Mouse (Mus musculus) neural tube, embryonic 13.5 days (tissue): Measurements from ENCODE around the gene Rb1. TPM values are rescaled to one million over a fixed set of nuclear protein-coding genes. Genes with fewer than 3 reads are reported as not detected.

Source experiments
- ATAC-seq: fragments of 200-750 bp; cut with Nextera tagmentation; 2 replicates; pipeline ENCODE4 v1.8.0; 2017; ENCODE audit warnings: low read depth, mild to moderate bottlenecking, moderate TSS enrichment, moderate library complexity
- H3K27ac ChIP-seq: fragments of 300-500 bp; sonication (generic); replicated peaks from 2 replicates; pipeline ENCODE4 v1.5.1; 2015; ENCODE audit warnings: moderate library complexity, mild to moderate bottlenecking, inconsistent platforms
- H3K27me3 ChIP-seq: fragments of 300-500 bp; sonication (generic); 2 replicates; pipeline ENCODE4 v1.6.1; 2015; ENCODE audit warnings: mild to moderate bottlenecking, inconsistent platforms
- H3K36me3 ChIP-seq: fragments of 300-500 bp; sonication (generic); 2 replicates; pipeline ENCODE4 v1.6.1; 2015; ENCODE audit warnings: mild to moderate bottlenecking, inconsistent platforms
- H3K4me1 ChIP-seq: fragments of 300-500 bp; sonication (generic); replicated peaks from 2 replicates; pipeline ENCODE4 v1.6.1; 2015; ENCODE audit warnings: inconsistent platforms
- H3K4me2 ChIP-seq: fragments of 300-500 bp; sonication (generic); 2 replicates; pipeline ENCODE4 v1.6.1; 2015; ENCODE audit warnings: inconsistent platforms, mild to moderate bottlenecking, moderate library complexity
- H3K4me3 ChIP-seq: fragments of 300-500 bp; sonication (generic); 2 replicates; pipeline ENCODE4 v1.5.1; 2015; ENCODE audit warnings: mild to moderate bottlenecking, inconsistent platforms
- H3K9ac ChIP-seq: fragments of 300-500 bp; sonication (generic); 2 replicates; pipeline ENCODE4 v1.6.1; 2015; ENCODE audit warnings: moderate library complexity, mild to moderate bottlenecking, inconsistent platforms
- H3K9me3 ChIP-seq: fragments of 300-500 bp; sonication (generic); 2 replicates; pipeline ENCODE4 v1.6.1; 2016; ENCODE audit warnings: inconsistent platforms
- WGBS: fragments of 180-500 bp; shearing (Covaris S2); methylation state at CpG from one replicate; pipeline ENCODE4 v1.1.7; 2015; 5-methylcytosine and 5-hydroxymethylcytosine counted together
- polyA plus RNA-seq: library from polyadenylated mRNA; unstranded; fragments of >200 nt; fragmentation: Nextera tagmentation; extraction: Ambion mirVana; gene quantifications from 2 replicates; pipeline ENCODE4 v1.2.1, GENCODE M21; 2015

Gene Rb1
- polyA plus RNA-seq, 1 experiment from 2014 or later: 25.4 TPM

GRCm38 (mm10) chr14:73301856-73302255 lies 23.8 kb downstream of the Rb1 start:
- Histone ChIP-seq H3K27ac (no peak overlapping the region), H3K4me2 (no peak overlapping the region), H3K36me3 (0 out of 2 replicates have a peak, but pooled peaks cover 3% of the 10 kb centered on the region), H3K4me1 (no peaks in the 10 kb centered on the region), H3K27me3 (no peaks in the 10 kb centered on the region), H3K9me3 (no peaks in the 10 kb centered on the region), H3K4me3 (no peak overlapping the region), H3K9ac (no peak overlapping the region)
- ATAC-seq: no peak
- 70% methylated on average over 4 of the region's 4 CpGs for WGBS

- H3K27ac ChIP-seq: no peak overlapping the region
- no peak for ATAC-seq
- no peaks in the 10 kb centered on the region for H3K27me3 ChIP-seq
- WGBS: 83% methylated on average over 2 of the region's 2 CpGs
- no peaks in the 10 kb centered on the region for H3K9me3 ChIP-seq
- H3K9ac ChIP-seq: no peak overlapping the region
- peaks cover 10% of the 10 kb centered on the region for H3K36me3 ChIP-seq
- H3K4me2 ChIP-seq: no peak overlapping the region
- no peaks in the 10 kb centered on the region; the same call in 1 of the 2 replicates for H3K4me1 ChIP-seq
- no peak overlapping the region for H3K4me3 ChIP-seq
Measured at GRCm38 (mm10) chr14:73295512-73295911, 30.1 kb downstream of the Rb1 start.

GRCm38 (mm10) chr14:73293616-73294015 lies 32.0 kb downstream of the Rb1 start:
- Histone ChIP-seq H3K27me3 (no peaks in the 10 kb centered on the region), H3K36me3 (peaks cover 13% of the 10 kb centered on the region), H3K27ac (no peak overlapping the region), H3K4me1 (no peaks in the 10 kb centered on the region; the same call in 1 of the 2 replicates), H3K4me3 (no peak overlapping the region), H3K9me3 (no peaks in the 10 kb centered on the region), H3K9ac (no peak overlapping the region), H3K4me2 (no peak overlapping the region)
- 90% methylated on average over 2 of the region's 2 CpGs for WGBS
- no peak for ATAC-seq

GRCm38 (mm10) chr14:73292434-73292833 lies 33.2 kb downstream of the Rb1 start:
- no peak overlapping the region for H3K9ac ChIP-seq
- no peak overlapping the region for H3K4me2 ChIP-seq
- H3K4me1 ChIP-seq: no peaks in the 10 kb centered on the region; the same call in 1 of the 2 replicates
- H3K4me3 ChIP-seq: no peak overlapping the region
- no peak overlapping the region for H3K27ac ChIP-seq
- peaks cover 15% of the 10 kb centered on the region for H3K36me3 ChIP-seq
- peak; percentile 63; the same call in 1 of the 2 replicates for ATAC-seq
- WGBS: 44% methylated on average over 1 of the region's 1 CpGs
- H3K9me3 ChIP-seq: no peaks in the 10 kb centered on the region
- no peaks in the 10 kb centered on the region for H3K27me3 ChIP-seq

- WGBS: 90% methylated on average over 2 of the region's 2 CpGs
- ATAC-seq: no peak
- Histone ChIP-seq H3K9ac (no peak overlapping the region), H3K4me1 (no peaks in the 10 kb centered on the region; the same call in 1 of the 2 replicates), H3K36me3 (peaks cover 8% of the 10 kb centered on the region), H3K27me3 (no peaks in the 10 kb centered on the region), H3K9me3 (no peaks in the 10 kb centered on the region), H3K27ac (no peak overlapping the region), H3K4me3 (no peak overlapping the region), H3K4me2 (no peak overlapping the region)
Measured at GRCm38 (mm10) chr14:73289915-73290314, 35.7 kb downstream of the Rb1 start.

GRCm38 (mm10) chr14:73280996-73281395 lies 44.6 kb downstream of the Rb1 start:
- ATAC-seq: 0 out of 2 replicates have a peak, but pooled peaks have one; percentile 36
- Histone ChIP-seq H3K36me3 (peaks cover 9% of the 10 kb centered on the region), H3K27me3 (no peaks in the 10 kb centered on the region), H3K4me1 (0 out of 2 replicates have a peak, but pooled peaks cover 3% of the 10 kb centered on the region), H3K4me3 (no peak overlapping the region), H3K4me2 (no peak overlapping the region), H3K27ac (no peak overlapping the region), H3K9me3 (no peaks in the 10 kb centered on the region), H3K9ac (no peak overlapping the region)
- WGBS: 12% methylated on average over 1 of the region's 1 CpGs

- Histone ChIP-seq H3K36me3 (peaks cover 12% of the 10 kb centered on the region), H3K27me3 (no peaks in the 10 kb centered on the region), H3K9me3 (no peaks in the 10 kb centered on the region), H3K4me3 (no peak overlapping the region), H3K27ac (no peak overlapping the region), H3K4me2 (no peak overlapping the region), H3K4me1 (0 out of 2 replicates have a peak, but pooled peaks cover 3% of the 10 kb centered on the region), H3K9ac (no peak overlapping the region)
- no peak for ATAC-seq
- WGBS: 90% methylated on average over 6 of the region's 6 CpGs
Measured at GRCm38 (mm10) chr14:73279096-73279495, 46.5 kb downstream of the Rb1 start.

GRCm38 (mm10) chr14:73271807-73272206 lies 53.8 kb downstream of the Rb1 start:
- no peak overlapping the region for H3K4me2 ChIP-seq
- ATAC-seq: no peak
- 25% methylated on average over 5 of the region's 5 CpGs for WGBS

GRCm38 (mm10) chr14:73266166-73266565 lies 59.5 kb downstream of the Rb1 start:
- Histone ChIP-seq H3K27ac (no peak overlapping the region), H3K27me3 (no peaks in the 10 kb centered on the region), H3K4me2 (no peak overlapping the region), H3K36me3 (peaks cover 44% of the 10 kb centered on the region), H3K9me3 (peaks cover 8% of the 10 kb centered on the region), H3K9ac (no peak overlapping the region), H3K4me1 (no peaks in the 10 kb centered on the region), H3K4me3 (no peak overlapping the region)
- 82% methylated on average over 3 of the region's 3 CpGs for whole genome bisulfite sequencing
- ATAC-seq: no peak

More at GRCm38 (mm10) chr14:73271807-73272206, 53.8 kb downstream of the Rb1 start:
- no peak overlapping the region for H3K9ac ChIP-seq
- H3K27ac ChIP-seq: no peak overlapping the region
- H3K4me1 ChIP-seq: peaks cover 9% of the 10 kb centered on the region
- H3K9me3 ChIP-seq: no peaks in the 10 kb centered on the region
- H3K4me3 ChIP-seq: no peak overlapping the region
- H3K36me3 ChIP-seq: peaks cover 18% of the 10 kb centered on the region; the same call in 1 of the 2 replicates
- H3K27me3 ChIP-seq: no peaks in the 10 kb centered on the region

- Histone ChIP-seq H3K4me3 (no peak overlapping the region), H3K27me3 (no peaks in the 10 kb centered on the region), H3K27ac (no peak overlapping the region), H3K4me1 (no peaks in the 10 kb centered on the region), H3K36me3 (peaks cover 29% of the 10 kb centered on the region), H3K9ac (no peak overlapping the region), H3K9me3 (peaks cover 8% of the 10 kb centered on the region), H3K4me2 (no peak overlapping the region)
- no peak for ATAC-seq
- 95% methylated on average over 9 of the region's 9 CpGs for WGBS
Measured at GRCm38 (mm10) chr14:73262210-73262609, 63.4 kb downstream of the Rb1 start.

- ATAC-seq: no peak
- Histone ChIP-seq H3K27ac (no peak overlapping the region), H3K9ac (no peak overlapping the region), H3K9me3 (no peaks in the 10 kb centered on the region), H3K4me2 (no peak overlapping the region), H3K36me3 (peaks cover 11% of the 10 kb centered on the region), H3K4me3 (no peak overlapping the region), H3K27me3 (no peaks in the 10 kb centered on the region), H3K4me1 (peaks cover 10% of the 10 kb centered on the region; the same call in 1 of the 2 replicates)
- 78% methylated on average over 4 of the region's 4 CpGs for WGBS
Measured at GRCm38 (mm10) chr14:73258181-73258580, 67.4 kb downstream of the Rb1 start.

- no peaks in the 10 kb centered on the region for H3K9me3 ChIP-seq
- H3K4me1 ChIP-seq: peaks cover 14% of the 10 kb centered on the region; the same call in 1 of the 2 replicates
- no peak for ATAC-seq
- H3K9ac ChIP-seq: no peak overlapping the region
- H3K4me3 ChIP-seq: no peak overlapping the region
- H3K27me3 ChIP-seq: no peaks in the 10 kb centered on the region
- WGBS: 76% methylated on average over 7 of the region's 7 CpGs
- H3K27ac ChIP-seq: no peak overlapping the region
- peaks cover 4% of the 10 kb centered on the region for H3K36me3 ChIP-seq
- no peak overlapping the region for H3K4me2 ChIP-seq
Measured at GRCm38 (mm10) chr14:73257348-73257747, 68.3 kb downstream of the Rb1 start.

GRCm38 (mm10) chr14:73255426-73255970 lies 70.1 kb downstream of the Rb1 start:
- Histone ChIP-seq H3K4me3 (no peak overlapping the region), H3K9me3 (no peaks in the 10 kb centered on the region), H3K27ac (no peak overlapping the region), H3K36me3 (no peaks in the 10 kb centered on the region), H3K27me3 (no peaks in the 10 kb centered on the region), H3K4me1 (peaks cover 14% of the 10 kb centered on the region; the same call in 1 of the 2 replicates), H3K9ac (no peak overlapping the region), H3K4me2 (no peak overlapping the region)
- ATAC-seq: no peak
- WGBS: 54% methylated on average over 3 of the region's 3 CpGs
